Mouse (Mus musculus): ENCODE data around the gene Mre11a. TPM values are rescaled to one million over a fixed set of nuclear protein-coding genes. Genes with fewer than 3 reads are reported as not detected.
"Not testable (repeated sequence)": the region's sequence is repeated elsewhere in the genome, so short reads cannot be mapped to it uniquely, and the experiment has no call there.

The Mre11a gene
- polyA plus RNA-seq, 1 experiment from 2014 or later: 10.1 TPM

DNA sequence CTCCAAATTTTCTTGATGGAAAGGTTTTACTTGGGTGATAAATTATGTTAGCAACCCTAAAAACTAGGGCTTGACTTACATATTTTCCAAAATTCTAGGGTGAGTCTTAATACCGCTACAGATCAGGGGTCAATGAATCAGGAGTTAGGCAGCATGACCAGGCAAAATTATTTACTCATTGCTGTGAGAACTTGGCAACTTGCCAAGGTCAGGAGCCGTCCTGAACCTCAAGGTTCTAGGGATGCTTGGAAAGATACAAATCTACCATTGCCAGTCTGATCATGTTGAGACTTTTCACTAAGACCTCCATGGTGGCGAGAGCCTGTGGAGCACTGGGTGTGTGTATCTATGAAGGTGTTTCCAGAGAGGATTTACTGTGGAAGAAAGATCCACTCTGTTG, 87.1 kb downstream of the Mre11a start:
- Histone ChIP-seq H3K27me3 (ENCODE audit: control insufficient read depth, insufficient read depth, low read depth, low read length) (no peaks in the 10 kb centered on the region), H3K36me3 (ENCODE audit: control insufficient read depth, insufficient read depth) (no peaks in the 10 kb centered on the region), H3K4me3 (ENCODE audit: low read depth, low read length) (no peak overlapping the region), H3K27ac (ENCODE audit: low read length) (no peak overlapping the region), H3K9me3 (replicated peaks; ENCODE audit: control insufficient read depth, low read length) (no peaks in the 10 kb centered on the region), H3K4me1 (ENCODE audit: control insufficient read depth, low read depth, low read length) (no peaks in the 10 kb centered on the region), H3K9ac (ENCODE audit: low read depth, low read length) (no peak overlapping the region), H3K4me2 (ENCODE audit: low read depth, low read length) (no peak overlapping the region)
- 52% methylated on average over 3 of the region's 3 CpGs for WGBS (ENCODE audit: insufficient replicate concordance)
- ATAC-seq (ENCODE audit: low read depth): no peak

DNA sequence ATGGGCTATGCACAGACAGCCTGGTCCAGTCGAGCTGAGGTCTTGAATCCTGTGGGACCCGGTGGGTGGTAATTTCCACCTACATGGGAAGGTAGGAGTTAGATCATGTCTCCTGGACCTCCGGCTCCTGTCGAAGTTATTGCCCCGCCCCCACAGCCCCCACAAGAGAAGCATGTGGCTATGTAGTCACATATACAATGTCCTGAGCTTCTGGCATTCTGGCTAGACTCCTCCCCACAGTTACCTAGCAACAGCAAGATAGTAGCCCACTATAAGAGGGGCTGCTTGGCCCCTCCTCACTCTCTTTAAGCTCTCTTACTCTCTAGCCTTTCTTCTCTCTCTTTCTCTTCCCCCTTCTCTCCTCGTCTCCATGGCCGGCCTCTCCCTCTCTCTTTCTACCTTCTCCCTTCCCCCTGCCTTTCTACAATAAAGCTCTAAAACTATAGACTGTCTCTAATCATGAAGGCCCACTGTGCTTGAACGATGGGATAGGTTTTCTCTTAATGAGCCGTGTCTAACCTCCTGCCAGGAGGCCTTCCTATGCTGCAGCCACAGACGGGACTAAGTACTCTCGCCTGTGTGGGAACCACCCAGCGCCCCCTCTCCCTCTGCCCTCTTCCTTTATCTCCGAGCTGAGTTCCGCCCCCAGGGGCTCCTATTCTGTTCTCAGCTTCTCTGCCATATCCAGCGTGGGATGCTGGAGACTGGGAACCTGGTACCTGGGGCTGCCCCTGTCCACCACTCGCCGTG, 87.9 kb downstream of the Mre11a start:
- 44% methylated on average over 17 of the region's 17 CpGs for WGBS (ENCODE audit: insufficient replicate concordance)
- no peak for ATAC-seq (ENCODE audit: low read depth)
- no peak overlapping the region for H3K4me3 ChIP-seq (ENCODE audit: low read depth, low read length)

DNA sequence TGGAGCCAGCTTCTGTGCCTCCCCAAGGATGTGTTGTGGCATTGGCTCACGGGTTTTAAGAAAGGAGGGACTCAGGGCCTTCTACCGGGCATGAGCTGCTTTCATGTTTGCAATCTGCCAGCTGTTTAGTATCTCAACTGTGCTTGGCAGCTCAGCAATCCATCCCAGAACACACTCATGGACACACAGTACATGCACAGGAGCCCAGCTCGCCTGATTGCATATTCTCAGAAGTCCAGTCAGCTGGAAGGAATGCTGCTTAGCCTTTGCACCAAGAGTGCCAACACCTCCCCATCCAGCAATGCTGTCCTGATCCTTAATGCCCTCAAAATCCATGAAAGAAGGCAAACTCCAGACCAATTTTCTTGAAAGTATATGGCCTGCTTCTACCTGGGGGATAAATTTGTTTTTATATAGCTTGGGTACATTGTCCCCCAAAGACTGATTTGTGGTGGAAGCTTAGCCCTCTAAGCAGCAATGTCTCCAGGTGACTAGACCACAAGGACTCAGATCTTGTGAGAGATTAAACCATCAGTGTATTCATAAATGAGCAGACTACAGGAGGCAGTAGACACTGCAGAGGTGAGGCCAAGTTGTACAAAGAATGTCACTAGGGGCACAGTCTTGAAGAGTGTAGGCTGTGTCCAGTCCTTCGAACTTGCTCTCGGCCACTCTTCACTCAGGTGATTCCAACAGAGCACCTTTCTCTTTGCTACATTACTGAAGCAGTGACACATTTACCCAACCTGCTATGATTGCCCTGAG, 91.5 kb downstream of the Mre11a start:
- ATAC-seq (ENCODE audit: low read depth): no peak
- 58% methylated on average over 5 of the region's 5 CpGs for WGBS (ENCODE audit: insufficient replicate concordance)
- Histone ChIP-seq H3K9ac (ENCODE audit: low read depth, low read length) (no peak overlapping the region), H3K27me3 (ENCODE audit: control insufficient read depth, insufficient read depth, low read depth, low read length) (no peaks in the 10 kb centered on the region), H3K27ac (ENCODE audit: low read length) (no peak overlapping the region), H3K9me3 (replicated peaks; ENCODE audit: control insufficient read depth, low read length) (no peaks in the 10 kb centered on the region), H3K4me2 (ENCODE audit: low read depth, low read length) (no peak overlapping the region), H3K36me3 (ENCODE audit: control insufficient read depth, insufficient read depth) (no peaks in the 10 kb centered on the region), H3K4me1 (ENCODE audit: control insufficient read depth, low read depth, low read length) (no peaks in the 10 kb centered on the region), H3K4me3 (ENCODE audit: low read depth, low read length) (no peak overlapping the region)

More for the DNA sequence above, 87.9 kb downstream of the Mre11a start:
- no peak overlapping the region for H3K27ac ChIP-seq (ENCODE audit: low read length)
- H3K4me1 ChIP-seq (ENCODE audit: control insufficient read depth, low read depth, low read length): no peaks in the 10 kb centered on the region
- no peaks in the 10 kb centered on the region for H3K36me3 ChIP-seq (ENCODE audit: control insufficient read depth, insufficient read depth)
- no peak overlapping the region for H3K9ac ChIP-seq (ENCODE audit: low read depth, low read length)
- no peak overlapping the region for H3K4me2 ChIP-seq (ENCODE audit: low read depth, low read length)
- no peaks in the 10 kb centered on the region for H3K27me3 ChIP-seq (ENCODE audit: control insufficient read depth, insufficient read depth, low read depth, low read length)
- no peaks in the 10 kb centered on the region for H3K9me3 ChIP-seq (replicated peaks; ENCODE audit: control insufficient read depth, low read length)

DNA sequence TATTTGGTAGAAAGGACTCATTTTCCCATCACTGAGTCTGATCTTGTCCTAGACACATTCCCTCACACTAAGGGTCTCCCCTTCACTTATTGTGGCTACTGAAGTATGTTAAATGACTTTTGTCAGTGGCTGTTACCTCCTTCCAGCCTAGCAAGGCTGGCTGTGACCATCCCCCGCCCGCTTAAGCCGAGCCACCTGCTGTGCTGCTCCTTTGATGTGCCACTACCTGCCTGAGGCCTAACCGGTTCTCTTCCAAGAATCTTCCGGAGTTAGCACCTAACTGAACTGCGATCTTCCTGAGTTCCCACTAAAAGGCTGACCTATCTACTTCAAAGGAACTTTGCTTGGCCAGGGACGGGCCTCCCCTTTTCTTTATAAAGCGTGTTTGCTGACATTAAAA, 92.1 kb downstream of the Mre11a start:
- H3K4me1 ChIP-seq (ENCODE audit: control insufficient read depth, low read depth, low read length); H3K4me3 ChIP-seq (ENCODE audit: low read depth, low read length); H3K27me3 ChIP-seq (ENCODE audit: control insufficient read depth, insufficient read depth, low read depth, low read length); H3K36me3 ChIP-seq (ENCODE audit: control insufficient read depth, insufficient read depth); H3K4me2 ChIP-seq (ENCODE audit: low read depth, low read length); ATAC-seq (ENCODE audit: low read depth); H3K9me3 ChIP-seq (replicated peaks; ENCODE audit: control insufficient read depth, low read length); H3K9ac ChIP-seq (ENCODE audit: low read depth, low read length); H3K27ac ChIP-seq (ENCODE audit: low read length): not testable (repeated sequence)
- 46% methylated on average over 8 of the region's 8 CpGs for WGBS (ENCODE audit: insufficient replicate concordance)

DNA sequence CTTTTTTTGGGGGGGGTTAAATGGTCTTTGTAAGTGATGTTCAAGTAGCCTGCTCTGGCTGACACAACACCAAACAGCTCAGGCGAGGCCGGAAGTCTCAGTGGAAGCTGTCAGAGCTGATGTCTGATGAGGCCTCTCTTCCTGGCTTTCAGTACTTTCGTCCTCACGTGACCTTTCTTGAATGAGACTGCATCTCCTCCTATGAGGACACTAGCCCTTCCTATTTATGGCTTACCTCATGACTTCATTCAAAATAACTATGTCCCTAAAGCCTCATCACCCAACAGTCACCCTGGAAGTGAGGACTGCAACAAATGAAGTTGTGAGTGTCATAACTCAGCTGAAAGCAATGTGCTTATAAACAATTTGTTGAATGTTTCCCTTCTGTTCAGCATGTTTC, 100.2 kb downstream of the Mre11a start:
- H3K27ac ChIP-seq (ENCODE audit: low read length): no peak overlapping the region
- no peaks in the 10 kb centered on the region for H3K9me3 ChIP-seq (replicated peaks; ENCODE audit: control insufficient read depth, low read length)
- ATAC-seq (ENCODE audit: low read depth): no peak
- no peaks in the 10 kb centered on the region for H3K4me1 ChIP-seq (ENCODE audit: control insufficient read depth, low read depth, low read length)
- H3K4me2 ChIP-seq (ENCODE audit: low read depth, low read length): no peak overlapping the region
- no peak overlapping the region for H3K4me3 ChIP-seq (ENCODE audit: low read depth, low read length)
- no peaks in the 10 kb centered on the region for H3K27me3 ChIP-seq (ENCODE audit: control insufficient read depth, insufficient read depth, low read depth, low read length)
- H3K36me3 ChIP-seq (ENCODE audit: control insufficient read depth, insufficient read depth): no peaks in the 10 kb centered on the region
- WGBS (ENCODE audit: insufficient replicate concordance): 27% methylated on average over 4 of the region's 4 CpGs
- no peak overlapping the region for H3K9ac ChIP-seq (ENCODE audit: low read depth, low read length)

DNA sequence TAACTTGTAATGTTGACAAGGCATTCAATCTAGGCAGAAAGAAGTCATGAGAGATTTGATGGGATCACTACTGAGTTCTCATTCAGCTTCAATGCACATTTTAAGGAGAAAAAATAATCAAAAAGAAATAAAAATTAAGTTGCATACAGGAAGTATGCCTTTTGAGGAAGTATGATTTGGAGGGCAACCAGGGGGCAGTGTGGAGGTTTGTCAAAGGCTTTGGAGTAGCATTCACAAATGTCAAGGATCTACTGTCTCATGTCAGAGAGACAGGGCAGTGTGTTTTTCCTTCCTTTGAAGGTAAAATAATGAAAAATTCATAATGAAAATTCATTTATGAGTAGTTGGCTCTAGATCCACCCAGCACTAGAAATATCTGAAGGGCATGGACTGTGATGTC, 100.7 kb downstream of the Mre11a start:
- Histone ChIP-seq H3K36me3 (ENCODE audit: control insufficient read depth, insufficient read depth) (no peaks in the 10 kb centered on the region), H3K27me3 (ENCODE audit: control insufficient read depth, insufficient read depth, low read depth, low read length) (no peaks in the 10 kb centered on the region), H3K4me2 (ENCODE audit: low read depth, low read length) (no peak overlapping the region), H3K27ac (ENCODE audit: low read length) (no peak overlapping the region), H3K4me3 (ENCODE audit: low read depth, low read length) (no peak overlapping the region), H3K4me1 (ENCODE audit: control insufficient read depth, low read depth, low read length) (no peaks in the 10 kb centered on the region), H3K9ac (ENCODE audit: low read depth, low read length) (no peak overlapping the region), H3K9me3 (replicated peaks; ENCODE audit: control insufficient read depth, low read length) (no peaks in the 10 kb centered on the region)
- no peak for ATAC-seq (ENCODE audit: low read depth)

DNA sequence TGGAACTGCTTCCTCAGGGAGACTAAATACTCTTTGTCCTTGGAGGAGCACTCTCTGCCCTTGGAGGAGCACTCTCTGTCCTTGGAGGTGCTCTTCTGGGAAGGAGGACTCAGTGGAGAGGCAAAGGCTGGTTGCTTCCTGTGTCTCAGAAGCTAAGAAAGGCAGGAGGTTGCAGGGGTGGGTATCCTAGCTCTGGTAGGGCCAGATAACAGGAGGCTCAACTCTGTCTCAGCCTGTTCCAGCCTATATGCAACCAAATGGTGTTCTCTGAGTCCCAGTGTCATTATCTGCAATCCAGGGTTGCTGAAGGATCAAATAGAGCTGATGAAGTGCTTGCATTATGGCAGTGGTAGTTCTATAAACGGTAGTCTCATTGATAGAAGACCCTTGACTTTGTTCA, 101.5 kb downstream of the Mre11a start:
- Histone ChIP-seq H3K27ac (ENCODE audit: low read length) (no peak overlapping the region), H3K9me3 (replicated peaks; ENCODE audit: control insufficient read depth, low read length) (no peaks in the 10 kb centered on the region), H3K4me3 (ENCODE audit: low read depth, low read length) (no peak overlapping the region), H3K4me1 (ENCODE audit: control insufficient read depth, low read depth, low read length) (no peaks in the 10 kb centered on the region), H3K36me3 (ENCODE audit: control insufficient read depth, insufficient read depth) (no peaks in the 10 kb centered on the region), H3K4me2 (ENCODE audit: low read depth, low read length) (no peak overlapping the region), H3K9ac (ENCODE audit: low read depth, low read length) (no peak overlapping the region), H3K27me3 (ENCODE audit: control insufficient read depth, insufficient read depth, low read depth, low read length) (no peaks in the 10 kb centered on the region)
- peak; percentile 67 for ATAC-seq (ENCODE audit: low read depth)
- 22% methylated on average over 1 of the region's 1 CpGs for WGBS (ENCODE audit: insufficient replicate concordance)

Other genes with a start within 250 kb of the Mre11a start
- gene Amotl1, start 139.6 kb upstream of the Mre11a start, polyA plus RNA-seq (2015; fragmentation: Nextera tagmentation; extraction: Ambion mirVana): 1.7 and 2.4 TPM in 2 replicates
- gene Piwil4, start 43.9 kb upstream of the Mre11a start, polyA plus RNA-seq (2015; fragmentation: Nextera tagmentation; extraction: Ambion mirVana): 0.02 and 0.05 TPM in 2 replicates
- 0.55 and 0.61 TPM in 2 replicates for gene Fut4, start 32.3 kb upstream of the Mre11a start, polyA plus RNA-seq (2015; fragmentation: Nextera tagmentation; extraction: Ambion mirVana)
- gene 1700012B09Rik, start 13.6 kb upstream of the Mre11a start, polyA plus RNA-seq (2015; fragmentation: Nextera tagmentation; extraction: Ambion mirVana): not detected in 2 replicates
- 18.9 and 21.0 TPM in 2 replicates for gene Ankrd49, start 202 bp downstream of the Mre11a start, polyA plus RNA-seq (2015; fragmentation: Nextera tagmentation; extraction: Ambion mirVana)
- 0.04 TPM in 1 of 2 replicates, not detected in the other for gene Gpr83, start 75.6 kb downstream of the Mre11a start, polyA plus RNA-seq (2015; fragmentation: Nextera tagmentation; extraction: Ambion mirVana)
- not detected in 2 replicates for gene Izumo1r, start 119.3 kb downstream of the Mre11a start, polyA plus RNA-seq (2015; fragmentation: Nextera tagmentation; extraction: Ambion mirVana)

Measured in liver, embryonic 16.5 days (tissue).